Mouse (Mus musculus): ENCODE measurements at regions not wholly inside any gene's neighbourhood (a gene's known extent, or its start where the extent isn't known, plus 50 kb on each side); places are given as distances from the start of the nearest gene placed in this dataset.

DNA sequence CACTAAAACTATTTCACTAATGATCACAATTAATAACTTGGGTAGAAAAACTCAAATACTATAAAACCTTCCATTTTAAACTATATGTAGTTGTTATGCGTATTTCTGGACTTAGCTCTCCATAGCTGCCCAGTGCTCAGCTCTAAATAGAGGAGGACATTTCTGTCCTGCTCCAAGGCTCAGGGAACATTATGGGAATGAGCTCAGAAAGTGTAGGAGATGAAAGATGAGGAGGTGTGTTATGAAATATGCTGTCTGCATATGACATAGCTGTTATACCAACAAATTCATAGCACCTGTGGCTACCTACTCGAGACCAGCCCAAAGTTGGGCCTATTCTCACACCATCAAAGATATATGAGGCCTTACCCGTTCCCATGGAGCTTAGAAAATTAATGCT is 106.3 kb downstream of the Aldh8a1 start:
- DNase-seq, result no peak

DNA sequence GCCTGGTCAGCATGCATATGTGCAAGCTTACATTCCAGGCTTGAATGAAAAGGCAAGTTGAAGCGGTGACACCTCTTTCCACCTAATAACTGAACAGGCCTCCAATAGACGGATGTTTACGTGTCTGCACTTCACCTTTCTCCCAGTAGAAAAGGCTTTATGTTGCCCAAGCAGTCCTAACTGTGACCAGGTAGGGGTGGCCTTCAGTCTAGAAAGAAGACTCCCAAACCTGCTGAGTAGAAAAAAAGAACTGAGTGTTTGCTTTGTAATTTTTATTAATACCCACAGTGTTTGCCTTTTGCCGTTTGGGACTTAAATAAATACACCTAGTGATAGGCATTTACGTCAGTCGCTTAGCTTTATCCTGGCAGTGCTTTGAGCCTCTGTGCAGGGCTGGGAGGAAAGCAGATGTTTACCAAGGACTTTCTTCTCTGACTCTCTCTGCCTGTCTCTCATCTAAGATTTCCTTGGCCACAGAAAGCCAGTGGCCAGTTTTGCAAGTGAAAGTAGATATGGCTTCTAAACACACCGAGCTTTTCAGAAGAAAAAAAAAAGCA is 104.5 kb upstream of the 1700020N01Rik start:
- DNase-seq, result no peak

DNA sequence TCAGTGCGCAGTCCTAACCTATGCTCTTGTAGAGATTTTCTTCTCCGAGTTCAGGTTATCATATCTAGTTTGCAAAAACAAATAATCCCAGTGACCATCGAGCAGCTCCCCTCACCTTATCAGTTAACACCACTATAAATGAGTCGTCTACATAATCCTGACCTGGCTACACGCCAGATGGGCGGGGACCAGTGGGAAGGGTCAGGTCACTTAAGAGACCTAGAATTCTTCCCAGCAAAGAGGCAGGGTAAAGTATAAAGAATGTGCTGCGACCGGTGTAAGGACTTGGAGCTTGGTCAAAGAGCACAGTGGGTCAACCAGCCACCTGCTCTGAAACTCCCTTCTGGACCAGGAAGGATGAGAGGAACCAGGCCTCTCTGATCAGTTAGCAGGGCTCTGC is 102.0 kb upstream of the 1700020N01Rik start:
- DNase-seq, result peak; percentile 19

DNA sequence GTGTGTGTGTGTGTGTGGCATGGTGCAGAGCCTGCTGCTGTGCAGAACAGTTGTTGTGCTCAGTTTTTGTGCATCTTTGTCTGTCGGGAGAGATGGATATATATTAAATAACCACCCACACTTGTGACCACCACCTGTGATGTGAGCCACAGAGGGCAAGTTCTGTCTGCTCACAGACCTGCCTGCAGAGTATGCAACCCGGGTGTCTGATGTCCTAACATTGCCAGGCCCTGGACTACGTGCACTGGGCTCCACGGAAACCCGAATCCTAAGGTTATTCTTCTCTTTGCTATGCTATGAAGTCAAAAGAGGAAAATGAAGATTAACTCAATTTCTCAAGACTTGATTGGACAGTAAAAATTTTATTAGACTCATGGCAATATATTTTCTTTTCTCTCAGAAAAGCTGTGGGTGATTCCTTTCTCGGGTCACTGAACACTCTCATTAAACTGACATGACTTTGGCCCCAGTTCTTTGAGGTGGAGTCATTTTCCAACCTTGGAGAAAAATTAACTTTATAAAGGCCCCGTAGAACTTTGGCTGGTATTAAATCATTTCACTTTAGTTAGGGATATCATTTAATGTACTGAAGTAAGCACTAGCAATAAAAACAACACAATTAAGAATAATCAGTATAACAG is 100.6 kb upstream of the 1700020N01Rik start:
- DNase-seq, result no peak

DNA sequence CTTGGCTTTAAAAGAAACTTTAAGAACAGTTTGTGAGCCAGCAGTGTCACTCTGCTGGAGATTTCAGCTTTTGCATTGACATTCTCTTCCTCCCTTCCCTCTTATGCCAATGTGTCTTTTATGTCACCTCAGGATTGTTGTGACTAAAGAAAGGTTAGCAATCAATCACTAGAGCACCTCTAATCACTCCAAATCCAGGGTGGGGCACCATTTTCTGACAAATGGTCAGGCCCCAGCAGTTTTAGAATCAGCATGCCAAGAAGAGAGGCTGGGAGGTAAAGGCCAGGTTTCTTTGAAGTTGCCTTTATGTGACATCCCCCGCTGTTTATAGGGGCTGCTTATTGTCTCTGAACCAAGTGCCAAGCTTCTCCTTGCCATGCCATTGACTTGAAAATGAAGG is 98.4 kb upstream of the 1700020N01Rik start:
- no peak for DNase-seq

DNA sequence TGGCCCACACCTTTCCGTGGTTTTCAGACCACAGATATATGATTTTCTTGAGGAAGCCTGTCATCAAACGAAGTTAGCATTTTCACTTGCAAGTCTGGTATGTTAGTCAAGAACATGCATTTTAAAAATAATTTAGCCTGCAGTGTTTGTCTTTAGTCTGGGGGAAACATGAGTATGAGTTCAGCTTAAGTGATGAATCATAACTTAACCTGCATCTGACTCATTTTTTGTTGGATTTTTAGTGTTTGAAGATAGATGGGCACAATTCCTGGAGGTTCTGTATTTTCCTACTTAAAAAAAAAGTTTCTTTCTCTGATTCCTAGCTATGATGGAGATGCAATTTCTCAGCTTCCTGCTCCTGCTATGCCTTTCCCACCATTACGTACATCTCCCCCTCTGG is 95.8 kb upstream of the 1700020N01Rik start:
- DNase-seq, result no peak

DNA sequence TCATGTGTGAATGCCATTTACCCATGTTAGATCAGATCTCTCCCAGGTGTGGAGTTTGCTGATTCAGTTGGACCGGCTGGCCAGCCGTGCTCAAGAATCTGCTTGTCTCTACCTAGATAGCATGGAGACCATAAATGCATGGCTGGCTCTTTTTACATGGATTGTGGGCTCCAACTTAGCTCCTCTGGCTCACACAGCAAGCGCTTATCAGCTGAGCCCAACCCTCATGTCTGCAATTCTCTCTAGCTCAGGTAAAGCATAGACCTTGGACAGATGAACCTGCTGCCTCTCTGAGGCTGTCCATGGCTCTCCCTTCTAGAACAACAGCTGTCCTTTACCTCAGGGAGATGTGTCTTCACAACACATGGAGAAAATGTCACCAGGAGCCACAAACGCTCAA is 94.8 kb upstream of the 1700020N01Rik start:
- DNase-seq, result no peak

DNA sequence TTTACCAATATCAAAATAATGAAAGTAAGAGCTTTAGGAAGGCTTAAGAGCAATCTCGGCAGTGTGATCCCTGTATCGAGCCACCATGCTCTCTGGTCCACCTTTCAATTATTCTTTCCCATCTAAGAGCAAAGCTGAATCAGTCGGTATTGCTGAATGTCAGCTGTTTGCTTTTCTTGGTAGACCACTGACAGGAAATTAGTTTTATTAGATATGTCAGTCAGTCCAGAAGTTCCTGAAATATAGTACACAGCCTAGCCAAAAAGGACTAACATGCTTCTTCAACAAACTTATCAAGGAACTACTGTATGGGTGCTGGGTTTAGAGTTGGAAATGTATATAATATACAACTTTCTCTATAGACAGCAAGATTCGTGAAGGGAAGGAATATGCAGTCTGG is 91.3 kb upstream of the 1700020N01Rik start:
- DNase-seq, result no peak

DNA sequence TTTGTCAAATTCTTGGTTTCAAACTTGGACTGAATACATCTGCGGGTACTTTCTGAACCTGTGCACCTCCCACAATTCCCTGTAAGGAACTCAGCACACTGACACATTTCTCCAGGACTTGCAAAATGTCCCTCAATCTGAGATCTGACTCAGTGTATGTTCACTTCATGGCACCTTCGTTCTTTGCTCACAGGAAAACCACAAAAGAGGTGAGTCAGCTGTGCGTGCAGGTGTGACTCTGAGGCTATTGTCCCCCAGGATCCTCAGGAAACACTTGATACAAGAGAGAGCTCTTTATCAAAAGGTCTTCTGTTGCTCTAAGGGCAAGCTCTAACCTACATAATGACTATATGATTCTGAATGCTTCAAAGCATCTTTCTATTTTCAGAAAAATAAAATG is 88.5 kb upstream of the 1700020N01Rik start:
- DNase-seq, result no peak

DNA sequence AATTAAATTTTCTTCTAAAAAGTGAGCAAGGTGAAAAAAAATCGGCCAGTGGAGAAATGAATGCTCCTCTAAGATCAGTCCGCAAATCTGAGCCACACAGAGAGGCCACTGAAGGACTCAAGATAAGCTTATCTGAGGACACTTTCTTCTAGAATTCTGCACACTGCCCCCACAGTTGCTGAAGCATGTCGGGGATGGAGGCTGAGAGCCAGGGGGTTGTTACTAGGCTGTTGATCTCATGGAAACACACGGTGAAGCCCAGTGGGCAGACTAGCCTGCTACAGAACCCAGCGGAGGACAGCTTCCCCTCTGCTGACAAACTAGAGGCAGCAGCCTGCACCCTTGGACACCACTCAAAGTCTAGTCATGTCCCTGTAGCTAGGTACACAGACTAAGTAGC is 81.6 kb upstream of the 1700020N01Rik start:
- no peak for DNase-seq

DNA sequence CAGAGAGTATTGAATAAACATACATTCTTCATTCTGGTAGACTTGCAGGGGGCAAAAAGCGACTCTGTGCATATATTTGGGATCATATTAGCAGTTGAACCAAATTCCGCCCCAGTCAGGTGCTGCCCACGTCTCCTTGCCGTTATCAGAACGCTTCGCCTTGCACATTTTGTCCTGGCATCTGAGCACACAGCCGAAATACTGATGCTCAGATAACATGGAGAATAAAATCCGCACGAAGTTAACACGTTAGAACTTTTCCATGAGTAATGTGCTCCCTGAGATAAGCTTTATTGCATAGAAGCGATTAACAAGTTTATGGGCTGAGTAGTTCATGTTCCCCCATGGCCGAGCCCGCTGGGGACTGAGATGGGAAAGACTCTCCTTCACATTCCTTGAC is 80.5 kb upstream of the 1700020N01Rik start:
- no peak for DNase-seq

DNA sequence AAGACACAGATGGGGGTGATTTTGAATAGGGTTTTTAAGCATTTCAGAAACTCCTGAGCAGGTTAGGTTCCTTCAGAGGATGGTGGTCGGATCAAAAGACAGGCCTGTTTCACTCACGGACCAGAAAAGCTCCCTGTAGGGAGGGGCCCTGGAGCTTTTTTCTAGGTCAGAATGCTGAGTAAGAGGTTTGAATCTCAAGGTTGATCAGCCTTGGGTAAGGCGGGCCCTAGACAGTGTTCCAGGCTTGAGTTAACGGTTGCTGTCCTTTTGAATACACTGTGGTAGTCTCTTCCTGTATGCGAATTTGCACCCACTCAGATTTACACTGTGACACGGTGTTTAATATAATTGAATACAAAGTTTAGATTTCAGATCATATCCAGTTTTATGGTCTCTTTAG is 75.2 kb upstream of the 1700020N01Rik start:
- no peak for DNase-seq

DNA sequence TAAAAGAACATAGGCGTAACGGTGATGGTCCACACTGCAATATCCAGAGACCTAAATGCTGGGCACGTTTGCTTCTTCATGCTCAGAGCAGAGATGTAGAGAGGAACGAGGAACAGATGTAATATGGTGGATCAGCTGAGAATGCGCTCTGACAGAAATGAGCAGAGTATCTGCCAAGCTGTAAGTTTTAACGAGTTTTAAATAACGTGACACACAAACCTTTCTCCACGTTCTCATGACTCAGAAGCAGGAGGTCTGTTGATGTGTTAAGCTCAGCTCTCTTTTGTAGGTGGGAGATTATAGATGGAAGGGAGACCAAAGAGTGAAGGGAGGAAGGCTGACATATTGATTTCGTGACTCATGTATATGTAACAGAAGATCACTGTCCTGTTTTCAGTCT is 72.1 kb upstream of the 1700020N01Rik start:
- DNase-seq, result no peak

DNA sequence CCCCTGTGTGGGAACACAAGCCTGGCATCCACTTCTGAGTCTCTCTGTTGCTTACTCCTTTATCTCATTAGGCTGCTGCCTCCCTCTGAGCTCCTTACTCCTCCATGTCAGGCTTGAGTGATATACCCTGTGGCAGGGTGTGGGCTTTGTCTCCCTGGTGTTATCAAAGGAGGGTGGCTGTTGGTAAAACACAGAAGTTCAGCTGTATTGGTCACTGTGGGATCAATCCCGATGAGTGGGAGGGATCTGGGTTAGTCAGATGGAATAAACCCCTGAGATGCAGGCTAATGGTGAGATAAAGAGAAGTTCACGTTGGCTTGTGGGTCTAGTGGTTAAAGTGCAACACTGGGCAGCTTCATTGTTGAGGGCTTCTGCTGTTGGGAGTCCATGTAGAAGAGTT is 67.4 kb upstream of the 1700020N01Rik start:
- DNase-seq, result no peak

DNA sequence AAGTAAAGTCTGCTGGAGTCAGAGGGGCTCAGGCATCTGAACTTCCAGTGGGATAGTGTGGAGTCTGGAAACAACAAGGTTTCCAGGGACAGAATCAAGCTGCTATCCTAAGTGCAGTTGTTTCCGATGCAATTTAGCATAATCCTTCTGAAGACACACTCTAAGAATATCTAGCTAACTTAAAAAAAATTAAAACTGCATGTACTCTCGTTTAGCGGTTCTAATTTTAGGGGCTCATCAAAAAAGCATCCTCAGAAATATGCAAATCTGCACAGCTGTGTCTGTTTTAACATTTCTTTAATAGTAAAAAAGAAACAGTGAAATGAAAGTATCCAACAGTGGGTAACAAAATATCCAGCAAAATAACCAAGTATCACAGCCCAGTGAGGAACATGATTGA is 64.5 kb upstream of the 1700020N01Rik start:
- DNase-seq, result no peak

DNA sequence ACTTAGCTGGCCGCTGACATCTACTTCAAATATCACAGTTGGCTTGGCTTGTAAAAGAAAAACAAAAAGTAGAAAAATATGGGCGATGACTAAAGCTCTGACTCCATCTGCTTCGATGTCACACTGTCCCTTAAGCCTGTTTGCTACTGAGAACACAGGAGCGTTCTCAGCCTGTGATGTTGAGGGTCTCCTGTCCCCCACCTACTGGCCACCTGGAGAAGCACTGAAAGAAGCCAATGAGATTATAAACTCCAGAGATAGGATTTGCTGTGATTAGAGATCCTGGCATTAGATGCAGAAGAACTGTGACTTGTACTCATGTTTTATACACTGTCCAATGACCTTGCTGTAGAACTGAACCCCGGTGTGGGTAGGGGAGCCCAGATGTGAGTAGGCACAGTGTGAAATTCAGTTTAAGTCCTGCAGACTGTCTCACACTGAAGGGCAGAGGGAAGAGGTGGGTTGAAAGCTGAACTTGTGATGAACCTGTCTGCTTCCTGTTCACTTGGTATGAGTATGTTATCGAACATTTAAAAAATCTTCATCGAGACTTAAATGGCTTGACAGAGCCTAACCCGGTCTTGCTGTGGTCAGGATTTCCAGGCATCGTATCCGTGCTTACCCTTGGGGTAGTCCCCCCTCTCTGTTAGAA is 63.7 kb upstream of the 1700020N01Rik start:
- DNase-seq, result no peak

DNA sequence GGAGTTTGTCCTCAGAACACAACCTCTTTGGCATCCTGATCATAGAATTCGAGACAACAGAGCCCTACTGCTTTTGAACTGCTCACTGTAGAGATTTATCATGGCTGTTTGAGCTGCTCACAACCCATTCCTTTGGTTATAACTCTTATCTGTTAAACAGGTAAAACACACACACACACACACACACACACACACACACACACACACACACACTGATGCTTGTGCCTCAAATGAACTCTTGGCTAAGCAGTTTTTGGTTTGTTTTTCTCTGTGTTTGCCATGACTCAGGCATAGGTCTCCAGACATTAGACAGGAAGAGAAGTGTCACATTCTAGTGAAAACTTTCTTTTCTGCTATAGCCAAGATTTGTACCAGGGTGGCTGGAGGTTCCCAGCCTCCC is 60.8 kb upstream of the 1700020N01Rik start:
- DNase-seq, result no peak

DNA sequence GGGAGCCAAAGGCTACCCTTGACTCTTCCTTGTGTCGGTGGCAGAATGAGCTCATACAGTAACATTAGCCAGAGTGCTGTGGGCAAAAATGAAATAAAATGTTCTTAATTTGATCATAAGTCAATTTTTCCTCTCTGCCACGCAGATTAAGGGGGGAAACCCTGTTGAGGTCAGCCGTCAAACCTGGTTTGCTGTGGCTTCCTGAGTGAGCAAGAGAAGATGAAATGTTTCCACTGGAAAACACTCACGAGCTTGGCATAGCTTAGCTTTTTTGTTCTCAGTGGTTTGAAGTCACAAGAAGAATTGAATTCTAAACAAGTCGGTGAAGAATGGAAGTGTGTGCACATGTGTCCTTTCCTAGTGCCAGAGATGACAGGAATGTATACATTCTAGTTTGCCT is 57.3 kb upstream of the 1700020N01Rik start:
- DNase-seq, result no peak

DNA sequence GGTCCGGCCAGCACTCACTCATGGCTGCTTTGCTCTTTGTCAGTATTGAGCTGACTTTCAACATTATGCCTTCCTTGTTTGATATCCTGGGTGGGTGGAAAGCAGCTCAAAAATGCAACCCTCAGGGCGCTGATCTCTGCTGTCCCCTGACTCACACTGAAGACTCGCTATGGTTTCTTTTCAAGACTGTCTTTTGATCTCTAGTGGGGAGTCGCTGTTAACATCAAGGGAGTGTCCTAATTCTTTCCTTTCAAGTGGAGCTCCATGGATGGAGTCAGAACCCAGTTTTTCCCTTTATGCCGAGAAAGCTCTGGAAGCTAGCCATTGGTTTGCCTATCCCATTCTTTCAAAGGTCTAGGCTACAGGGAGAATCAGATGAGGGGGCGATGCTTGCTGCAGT is 54.5 kb upstream of the 1700020N01Rik start:
- DNase-seq, result no peak

Measured in lung, postnatal 14 days (tissue).